ENCODE assay signal across 7 mouse cellular contexts in the genomic region with DNA sequence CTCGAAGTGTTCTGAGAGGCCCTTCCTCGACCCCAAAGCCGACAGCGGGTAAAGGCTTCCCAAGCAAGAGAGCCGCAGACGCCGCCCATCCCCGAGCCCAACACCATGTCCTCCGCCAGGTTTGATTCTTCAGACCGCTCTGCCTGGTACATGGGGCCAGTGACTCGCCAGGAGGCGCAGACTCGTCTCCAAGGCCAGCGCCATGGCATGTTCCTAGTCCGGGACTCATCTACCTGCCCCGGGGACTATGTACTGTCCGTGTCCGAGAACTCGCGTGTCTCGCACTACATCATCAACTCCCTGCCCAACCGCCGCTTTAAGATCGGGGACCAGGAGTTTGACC. TPM values are rescaled to one million over a fixed set of nuclear protein-coding genes. Genes with fewer than 3 reads are reported as not detected.
DNase-seq lines count a peak whose midpoint lies in the region; ATAC-seq and TF ChIP-seq lines count a peak whose summit lies in the region.

No protein-coding gene starts in this region.

- H3K9ac ChIP-seq in forebrain, embryonic 13.5 days, result peak overlapping the region; percentile 99
- peak overlapping the region; percentile 94 for H3K9ac ChIP-seq in intestine, postnatal 0 days (ENCODE audit: low read depth, low read length)
- peak overlapping the region; percentile 96 for H3K9ac ChIP-seq in liver, embryonic 12.5 days

- no peaks in the 10 kb centered on the region for H3K9me3 ChIP-seq in forebrain, embryonic 13.5 days (replicated peaks)
- H3K9me3 ChIP-seq in intestine, postnatal 0 days (ENCODE audit: control insufficient read depth), result no peaks in the 10 kb centered on the region
- H3K9me3 ChIP-seq in liver, embryonic 12.5 days (replicated peaks), result no peaks in the 10 kb centered on the region

- H3K36me3 ChIP-seq in forebrain, embryonic 13.5 days (ENCODE audit: poor library complexity, severe bottlenecking), result peaks cover 25% of the 10 kb centered on the region
- H3K36me3 ChIP-seq in intestine, postnatal 0 days (ENCODE audit: control insufficient read depth, insufficient read depth), result peaks cover 4% of the 10 kb centered on the region; the same call in 1 of the 2 replicates
- peaks cover 25% of the 10 kb centered on the region for H3K36me3 ChIP-seq in liver, embryonic 12.5 days
- no peaks in the 10 kb centered on the region for H3K36me3 ChIP-seq in myocyte (ENCODE audit: control insufficient read depth, insufficient read depth)

- H3K4me1 ChIP-seq in brown adipose tissue, adult 24 weeks (ENCODE audit: control insufficient read depth, insufficient read depth, insufficient read length, low read length), result peaks cover 13% of the 10 kb centered on the region
- H3K4me1 ChIP-seq in forebrain, embryonic 13.5 days, result peaks cover 38% of the 10 kb centered on the region
- peaks cover 8% of the 10 kb centered on the region; the same call in 1 of the 2 replicates for H3K4me1 ChIP-seq in intestine, postnatal 0 days (replicated peaks; ENCODE audit: control insufficient read depth, insufficient read depth, low read length)
- H3K4me1 ChIP-seq in liver, embryonic 12.5 days, result peaks cover 45% of the 10 kb centered on the region

- H3K4me3 ChIP-seq in brown adipose tissue, adult 24 weeks (ENCODE audit: insufficient read depth, low read depth, low read length), result peak overlapping the region; percentile 93
- peak overlapping the region; percentile 97 for H3K4me3 ChIP-seq in forebrain, embryonic 13.5 days
- peak overlapping the region; percentile 99 for H3K4me3 ChIP-seq in intestine, postnatal 0 days (ENCODE audit: low read depth, low read length)
- H3K4me3 ChIP-seq in liver, embryonic 12.5 days, result peak overlapping the region; percentile 98
- peak overlapping the region; percentile 98 for H3K4me3 ChIP-seq in myocyte

- 0% methylated on average over 24 of the region's 24 CpGs for WGBS in forebrain, embryonic 13.5 days
- 1% methylated on average over 24 of the region's 24 CpGs for WGBS in intestine, postnatal 0 days
- under 1% methylated on average over 24 of the region's 24 CpGs for WGBS in liver, embryonic 12.5 days (ENCODE audit: insufficient replicate concordance)

- peak; percentile 57 for ATAC-seq in forebrain, embryonic 13.5 days
- ATAC-seq in intestine, postnatal 0 days, result peak; percentile 36
- peak; percentile 48 for ATAC-seq in liver, embryonic 12.5 days

- H3K27me3 ChIP-seq in forebrain, embryonic 13.5 days, result no peaks in the 10 kb centered on the region
- no peaks in the 10 kb centered on the region for H3K27me3 ChIP-seq in intestine, postnatal 0 days (replicated peaks; ENCODE audit: control insufficient read depth, insufficient read depth, low read length)
- no peaks in the 10 kb centered on the region for H3K27me3 ChIP-seq in liver, embryonic 12.5 days (replicated peaks)
- no peaks in the 10 kb centered on the region for H3K27me3 ChIP-seq in myocyte (ENCODE audit: control insufficient read depth, insufficient read depth, insufficient read length)

- peak; percentile 56 for DNase-seq in thymus, postnatal 0 days (ENCODE audit: low spot score)
- DNase-seq in thymus, postnatal 25 days, result no peak

- H3K27ac ChIP-seq in brown adipose tissue, adult 24 weeks (replicated peaks; ENCODE audit: low read depth, low read length), result peak overlapping the region; percentile 73
- peak overlapping the region; percentile 97 for H3K27ac ChIP-seq in forebrain, embryonic 13.5 days
- peak overlapping the region; percentile 88 for H3K27ac ChIP-seq in intestine, postnatal 0 days (ENCODE audit: low read depth, low read length)
- H3K27ac ChIP-seq in liver, embryonic 12.5 days, result peak overlapping the region; percentile 94

- H3ac ChIP-seq in myocyte (ENCODE audit: control insufficient read depth, insufficient read length), result peak overlapping the region; percentile 71

- peak overlapping the region; percentile 96 for H3K4me2 ChIP-seq in forebrain, embryonic 13.5 days
- H3K4me2 ChIP-seq in intestine, postnatal 0 days (replicated peaks; ENCODE audit: low read depth), result peak overlapping the region; percentile 83
- peak overlapping the region; percentile 79 for H3K4me2 ChIP-seq in liver, embryonic 12.5 days
- peak overlapping the region; percentile 72 for H3K4me2 ChIP-seq in myocyte (ENCODE audit: low read depth)

- no peak for TF ChIP-seq POLR2A in myocyte (IDR thresholded peaks at IDR 0.05; ENCODE audit: insufficient read length, low read depth)

- H3K79me2 ChIP-seq in myocyte (ENCODE audit: control insufficient read depth, insufficient read depth), result peaks cover 55% of the 10 kb centered on the region

- peak; percentile 30 for TF ChIP-seq CTCF in intestine, postnatal 0 days (IDR thresholded peaks at IDR 0.05; ENCODE audit: low read depth)

TF ChIP-seq in myocyte, 11 proteins besides CTCF, POLR2A, EP300 and RAD21:
- TF ChIP-seq MYOG (IDR thresholded peaks at IDR 0.05; ENCODE audit: control insufficient read depth in 1 of 3, insufficient read depth in 1 of 3, insufficient read length in 2 of 3, low read depth in 2 of 3) (no peak), REST (IDR thresholded peaks at IDR 0.05; ENCODE audit: insufficient read depth, insufficient read length) (no peak), MYOD1 (IDR thresholded peaks at IDR 0.05; ENCODE audit: control insufficient read depth in 1 of 3, insufficient read length in 2 of 3, low read depth in 2 of 3) (no peak), TCF3 (IDR thresholded peaks at IDR 0.05; ENCODE audit: insufficient read length, low read depth) (no peak), SRF (IDR thresholded peaks at IDR 0.05; ENCODE audit: control insufficient read depth, insufficient read length, low read depth) (no peak), TCF12 (IDR thresholded peaks at IDR 0.05; ENCODE audit: insufficient read depth, poor library complexity, severe bottlenecking) (no peak), POLR2AphosphoS2 (IDR thresholded peaks at IDR 0.05; ENCODE audit: insufficient read length, low read depth) (no peak), CEBPB (IDR thresholded peaks at IDR 0.05; ENCODE audit: insufficient read depth, poor library complexity, severe bottlenecking) (no peak), E2F4 (IDR thresholded peaks at IDR 0.05; ENCODE audit: insufficient read depth) (no peak), USF1 (IDR thresholded peaks at IDR 0.05; ENCODE audit: low read depth) (no peak), MAX (IDR thresholded peaks at IDR 0.05; ENCODE audit: low read depth) (no peak)

RNA-seq across cellular contexts. Expression of a gene that starts 0.6 kb away (rescaled TPM):
- polyA plus RNA-seq in thymus, postnatal 0 days (2015; fragmentation: Nextera tagmentation; extraction: Ambion mirVana), result 59.8 and 68.0 TPM in 2 replicates
- 9.2 and 13.9 TPM in 2 replicates for polyA plus RNA-seq in brown adipose tissue, adult 24 weeks (2012; ENCODE audit: insufficient read depth, insufficient read length, missing spikeins)
- 102 and 108 TPM in 2 replicates for polyA plus RNA-seq in forebrain, embryonic 13.5 days (2015; fragmentation: Nextera tagmentation; extraction: Ambion mirVana)
- polyA plus RNA-seq in intestine, postnatal 0 days (2015; fragmentation: Nextera tagmentation; extraction: Ambion mirVana), result 29.9 and 36.9 TPM in 2 replicates
- polyA plus RNA-seq in liver, embryonic 12.5 days (2016; fragmentation: Nextera tagmentation; extraction: Ambion mirVana), result 37.9 and 41.6 TPM in 2 replicates
- polyA plus RNA-seq in myocyte (2012; fragmentation: generic; extraction: Trizol), result 14.8 TPM

RNA-seq across cellular contexts. Expression of a gene that starts 37.1 kb away (rescaled TPM):
- polyA plus RNA-seq in thymus, postnatal 0 days (2015; fragmentation: Nextera tagmentation; extraction: Ambion mirVana), result 0.40 and 0.42 TPM in 2 replicates
- not detected in 2 replicates for polyA plus RNA-seq in brown adipose tissue, adult 24 weeks (2012; ENCODE audit: insufficient read depth, insufficient read length, missing spikeins)
- 8.6 and 10.4 TPM in 2 replicates for polyA plus RNA-seq in forebrain, embryonic 13.5 days (2015; fragmentation: Nextera tagmentation; extraction: Ambion mirVana)
- polyA plus RNA-seq in intestine, postnatal 0 days (2015; fragmentation: Nextera tagmentation; extraction: Ambion mirVana), result 7.2 and 8.6 TPM in 2 replicates
- polyA plus RNA-seq in liver, embryonic 12.5 days (2016; fragmentation: Nextera tagmentation; extraction: Ambion mirVana), result 0.83 and 0.98 TPM in 2 replicates
- polyA plus RNA-seq in myocyte (2012; fragmentation: generic; extraction: Trizol), result 0.02 TPM

RNA-seq across cellular contexts. Expression of a gene that starts 46.2 kb away (rescaled TPM):
- 29.0 and 31.3 TPM in 2 replicates for polyA plus RNA-seq in thymus, postnatal 0 days (2015; fragmentation: Nextera tagmentation; extraction: Ambion mirVana)
- polyA plus RNA-seq in brown adipose tissue, adult 24 weeks (2012; ENCODE audit: insufficient read depth, insufficient read length, missing spikeins), result 76.2 and 77.2 TPM in 2 replicates
- polyA plus RNA-seq in forebrain, embryonic 13.5 days (2015; fragmentation: Nextera tagmentation; extraction: Ambion mirVana), result 44.1 and 50.0 TPM in 2 replicates
- polyA plus RNA-seq in intestine, postnatal 0 days (2015; fragmentation: Nextera tagmentation; extraction: Ambion mirVana), result 20.5 and 23.3 TPM in 2 replicates
- 25.6 TPM in 2 replicates for polyA plus RNA-seq in liver, embryonic 12.5 days (2016; fragmentation: Nextera tagmentation; extraction: Ambion mirVana)
- polyA plus RNA-seq in myocyte (2012; fragmentation: generic; extraction: Trizol), result 37.8 TPM

RNA-seq across cellular contexts. Expression of a gene that starts 46.6 kb away (rescaled TPM):
- polyA plus RNA-seq in thymus, postnatal 0 days (2015; fragmentation: Nextera tagmentation; extraction: Ambion mirVana), result 14.1 and 14.8 TPM in 2 replicates
- polyA plus RNA-seq in brown adipose tissue, adult 24 weeks (2012; ENCODE audit: insufficient read depth, insufficient read length, missing spikeins), result 18.4 and 24.4 TPM in 2 replicates
- polyA plus RNA-seq in forebrain, embryonic 13.5 days (2015; fragmentation: Nextera tagmentation; extraction: Ambion mirVana), result 18.2 and 20.8 TPM in 2 replicates
- 15.5 and 16.8 TPM in 2 replicates for polyA plus RNA-seq in intestine, postnatal 0 days (2015; fragmentation: Nextera tagmentation; extraction: Ambion mirVana)
- 10.6 and 10.8 TPM in 2 replicates for polyA plus RNA-seq in liver, embryonic 12.5 days (2016; fragmentation: Nextera tagmentation; extraction: Ambion mirVana)
- 12.0 TPM for polyA plus RNA-seq in myocyte (2012; fragmentation: generic; extraction: Trizol)

RNA-seq across cellular contexts. Expression of a gene that starts 56.1 kb away (rescaled TPM):
- 30.9 and 36.4 TPM in 2 replicates for polyA plus RNA-seq in thymus, postnatal 0 days (2015; fragmentation: Nextera tagmentation; extraction: Ambion mirVana)
- 38.0 and 38.2 TPM in 2 replicates for polyA plus RNA-seq in brown adipose tissue, adult 24 weeks (2012; ENCODE audit: insufficient read depth, insufficient read length, missing spikeins)
- polyA plus RNA-seq in forebrain, embryonic 13.5 days (2015; fragmentation: Nextera tagmentation; extraction: Ambion mirVana), result 102 and 110 TPM in 2 replicates
- polyA plus RNA-seq in intestine, postnatal 0 days (2015; fragmentation: Nextera tagmentation; extraction: Ambion mirVana), result 129 and 137 TPM in 2 replicates
- 31.4 and 34.8 TPM in 2 replicates for polyA plus RNA-seq in liver, embryonic 12.5 days (2016; fragmentation: Nextera tagmentation; extraction: Ambion mirVana)
- 84.7 TPM for polyA plus RNA-seq in myocyte (2012; fragmentation: generic; extraction: Trizol)
